Mouse (Mus musculus) CD8-positive naive resting alpha-beta T cell, adult 2 months (primary cell): ENCODE results near the gene Plg.

Source experiments
- DNase-seq, 2 experiments: peaks; one replicate each; pipeline ENCODE4 v3.0.0; 2022; ENCODE audit warnings: low read depth in 2 of 2, low spot score in 2 of 2

Plg gene

GRCm38 (mm10) chr17:12377981-12378705 lies at the start of gene Plg:
Gene Plg, plus strand, starts transcription at chr17:12378608.
- DNase-seq, result no peak

GRCm38 (mm10) chr17:12335115-12335514 lies 43.3 kb upstream of the Plg start:
- no peak for DNase-seq

- no peak for DNase-seq
Observed at GRCm38 (mm10) chr17:12336073-12336868, 42.1 kb upstream of the Plg start.

- DNase-seq, result no peak
Observed at GRCm38 (mm10) chr17:12337156-12337555, 41.3 kb upstream of the Plg start.

DNA sequence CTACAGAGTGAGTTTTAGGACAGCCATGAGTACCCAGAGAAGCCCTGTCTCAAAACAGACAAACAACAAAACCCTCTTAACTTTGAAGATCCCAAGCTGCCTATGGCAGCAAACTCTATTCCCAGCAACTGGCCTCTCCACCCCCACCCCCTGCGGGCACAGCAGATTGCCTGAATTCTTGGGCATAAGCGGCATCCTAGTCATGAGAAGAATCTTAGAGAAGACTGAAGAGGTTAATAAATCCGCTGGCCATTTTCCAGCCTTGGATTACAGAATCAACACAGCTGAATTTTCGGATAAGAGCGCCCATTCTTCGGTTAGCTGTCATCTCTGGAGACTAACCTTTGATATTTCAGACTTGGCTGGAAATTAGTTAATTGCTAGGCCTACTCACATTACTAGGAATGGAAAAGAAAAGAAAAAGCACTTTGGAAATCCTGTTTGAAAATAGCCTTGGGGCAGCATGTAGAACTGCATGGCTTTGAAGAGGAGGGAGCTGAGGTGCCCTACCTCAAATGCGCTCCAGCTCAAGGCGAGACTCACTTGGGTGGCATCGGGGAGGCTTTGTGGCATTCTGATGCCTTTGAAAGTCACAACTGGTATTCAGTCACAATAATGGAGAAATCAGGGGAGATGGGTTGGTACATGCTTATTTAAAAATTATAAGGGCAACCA lies 34.6 kb upstream of the Plg start:
- DNase-seq, result no peak

GRCm38 (mm10) chr17:12347462-12347861 lies 30.9 kb upstream of the Plg start:
- no peak for DNase-seq

GRCm38 (mm10) chr17:12351564-12351963 lies 26.8 kb upstream of the Plg start:
- DNase-seq, result no peak

GRCm38 (mm10) chr17:12352781-12353180 lies 25.6 kb upstream of the Plg start:
- no peak for DNase-seq

DNA sequence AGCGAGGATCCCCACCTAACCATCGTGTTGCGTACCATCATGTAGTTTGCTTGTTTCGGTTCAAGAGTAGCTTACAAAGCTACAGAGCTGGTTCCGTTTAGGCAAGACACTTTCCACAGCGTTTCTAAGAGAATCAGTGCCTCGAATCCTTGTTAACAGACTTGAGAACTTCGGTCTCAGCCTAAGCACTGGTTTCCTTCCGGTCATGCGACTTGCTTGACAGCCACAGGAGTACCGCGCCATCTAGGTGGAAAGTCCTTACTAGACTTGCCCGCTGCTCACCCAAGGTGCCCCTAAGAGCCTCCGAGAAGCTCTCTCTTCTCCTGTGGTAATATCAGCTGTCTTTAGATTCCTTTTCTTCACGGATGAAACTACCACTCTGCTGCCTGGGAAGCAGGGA lies 18.5 kb upstream of the Plg start:
- DNase-seq, result no peak

GRCm38 (mm10) chr17:12363601-12364425 lies 14.6 kb upstream of the Plg start:
- peak in 1 of 2 experiments; percentile 16 for DNase-seq

DNA sequence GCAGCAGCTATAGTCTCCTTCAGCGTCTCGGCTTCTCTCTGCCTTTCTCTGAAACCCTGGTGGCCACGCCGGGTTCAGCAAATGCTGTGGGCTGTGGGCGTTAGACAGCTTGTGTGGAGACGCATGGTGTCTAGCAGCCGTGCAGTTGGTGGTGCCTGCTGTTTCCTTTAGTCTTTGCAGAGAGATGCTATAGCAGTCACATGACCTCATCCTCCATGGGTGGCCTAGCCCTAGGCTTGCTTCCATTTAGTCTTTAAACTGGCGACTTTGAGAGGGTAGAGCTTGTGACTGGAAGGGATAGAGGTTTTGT lies 14.0 kb upstream of the Plg start:
- DNase-seq, result no peak

DNA sequence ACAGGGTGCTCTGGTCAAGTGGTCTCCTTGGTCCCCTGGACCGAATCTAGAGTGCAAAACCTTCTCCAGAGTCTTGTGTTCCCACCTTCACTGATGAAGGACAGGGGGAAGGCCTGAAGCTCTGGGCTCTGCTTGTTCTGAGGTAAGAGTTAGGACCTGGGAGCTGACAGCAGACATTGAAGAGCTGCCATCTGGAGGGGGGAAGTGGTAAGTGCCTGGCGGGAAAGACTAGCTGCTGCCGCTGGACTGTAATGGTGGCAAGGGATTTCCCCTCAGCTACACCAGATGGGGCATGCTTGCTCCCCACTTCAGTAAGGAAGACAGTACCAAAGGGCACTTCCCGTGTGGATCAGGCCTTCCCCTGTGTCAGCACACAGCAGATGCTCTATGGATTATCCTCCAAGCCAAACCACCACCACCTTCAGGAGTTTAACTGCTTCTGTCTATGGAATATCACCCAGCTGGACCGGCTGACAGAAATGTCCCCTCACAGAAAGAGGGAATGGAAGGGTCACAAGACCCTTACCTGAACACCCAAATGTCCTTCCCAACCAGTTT lies 11.0 kb upstream of the Plg start:
- peak in 1 of 2 experiments; percentile 12 for DNase-seq

DNA sequence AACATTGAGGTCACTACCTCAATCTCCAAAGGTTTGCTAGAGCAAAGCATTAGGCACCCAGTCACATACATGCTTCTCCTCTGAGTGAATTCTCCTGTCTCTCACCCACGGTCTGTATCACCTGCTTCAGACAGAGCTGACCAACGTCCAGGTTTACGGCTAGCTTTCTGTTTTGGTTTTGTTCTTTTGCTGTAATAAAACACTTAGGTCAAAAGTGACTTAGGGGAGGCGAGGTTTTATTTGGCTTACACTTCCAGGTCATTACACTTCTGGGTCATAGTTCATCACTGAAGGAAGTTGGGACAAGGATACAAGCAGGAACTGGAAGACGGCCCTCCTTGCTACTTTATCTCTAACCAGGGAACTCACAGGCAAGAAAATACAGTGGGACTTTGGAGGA lies 9.0 kb upstream of the Plg start:
- no peak for DNase-seq

- no peak for DNase-seq
Observed at GRCm38 (mm10) chr17:12370289-12370688, 8.1 kb upstream of the Plg start.

DNA sequence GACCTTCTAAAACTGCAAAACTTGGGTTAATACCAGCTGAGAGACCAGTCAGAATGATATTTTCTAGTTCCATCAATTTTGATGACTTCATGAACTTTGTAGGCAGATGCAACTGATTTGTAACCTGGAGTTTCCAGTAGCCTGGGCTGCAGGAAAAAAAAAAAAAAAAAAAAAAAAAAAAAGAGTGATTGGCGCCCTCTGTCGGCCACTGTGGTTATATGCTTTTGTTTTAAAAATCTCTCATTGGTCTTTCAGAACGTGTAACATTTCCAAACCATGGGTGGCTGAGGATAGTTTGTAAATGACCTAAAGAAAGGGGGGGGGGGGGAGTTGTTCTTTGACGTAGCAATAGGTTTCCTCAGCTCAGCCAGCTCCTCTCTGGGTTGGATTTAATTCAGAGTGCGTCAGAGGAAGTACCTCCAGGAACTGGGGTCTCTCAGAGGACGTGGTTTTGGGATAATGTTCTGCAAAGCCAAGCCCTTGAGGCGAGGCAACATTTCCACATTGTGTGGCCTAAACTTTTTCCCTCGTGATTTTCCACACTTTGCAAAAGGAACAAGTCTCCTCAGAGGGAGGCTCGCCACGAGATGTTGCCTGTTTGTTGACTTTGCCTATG lies 7.0 kb upstream of the Plg start:
- DNase-seq, result peak in 1 of 2 experiments; percentile 36

GRCm38 (mm10) chr17:12372021-12372420 lies 6.4 kb upstream of the Plg start:
- DNase-seq, result peak; percentile 57 to 74

DNA sequence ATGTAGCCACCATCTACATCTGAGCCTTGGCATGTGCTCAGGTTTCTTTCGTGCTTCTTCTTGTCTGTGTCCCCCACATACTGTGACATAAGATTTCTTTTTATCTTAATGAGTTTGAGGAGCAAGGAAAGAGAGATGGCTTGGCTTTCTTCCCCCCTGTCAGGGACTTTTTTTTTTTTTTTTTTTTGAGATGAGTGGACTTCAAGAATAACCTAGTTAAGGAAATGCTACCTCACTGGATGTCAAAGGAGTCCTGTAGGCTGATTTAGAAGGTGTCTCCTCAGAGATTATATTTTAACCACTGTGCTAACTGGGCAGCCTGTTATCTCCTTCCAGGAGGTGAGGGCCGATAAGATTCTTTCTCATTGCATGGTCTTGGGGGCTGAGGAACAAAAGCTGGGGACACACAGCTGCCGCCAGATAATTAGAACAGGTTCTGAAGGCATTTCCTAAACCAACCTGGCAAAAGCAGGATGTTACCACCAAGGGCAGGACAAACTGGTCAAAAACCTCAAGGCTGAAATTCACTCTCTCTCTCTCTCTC lies 4.7 kb upstream of the Plg start:
- no peak for DNase-seq

DNA sequence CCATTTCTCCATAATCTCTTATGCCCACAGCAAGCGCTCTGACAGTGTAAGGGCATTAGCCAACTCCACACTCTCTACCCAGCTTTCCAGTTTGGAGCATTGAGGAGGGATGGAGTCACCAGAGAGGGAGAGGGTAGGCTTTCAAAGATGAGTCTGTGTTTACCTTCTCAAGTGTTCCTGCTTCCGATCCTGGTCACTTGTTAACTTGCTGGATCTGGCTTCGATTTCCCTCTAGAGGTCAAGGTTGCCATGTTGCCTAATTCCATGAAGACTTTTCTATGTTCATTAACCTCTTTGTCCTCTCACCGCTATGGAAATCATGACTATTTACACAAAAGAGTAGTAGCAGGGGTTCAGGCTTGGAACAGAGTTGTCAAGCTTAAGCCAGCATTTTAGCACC lies 1.9 kb downstream of the Plg start:
- DNase-seq, result no peak

DNA sequence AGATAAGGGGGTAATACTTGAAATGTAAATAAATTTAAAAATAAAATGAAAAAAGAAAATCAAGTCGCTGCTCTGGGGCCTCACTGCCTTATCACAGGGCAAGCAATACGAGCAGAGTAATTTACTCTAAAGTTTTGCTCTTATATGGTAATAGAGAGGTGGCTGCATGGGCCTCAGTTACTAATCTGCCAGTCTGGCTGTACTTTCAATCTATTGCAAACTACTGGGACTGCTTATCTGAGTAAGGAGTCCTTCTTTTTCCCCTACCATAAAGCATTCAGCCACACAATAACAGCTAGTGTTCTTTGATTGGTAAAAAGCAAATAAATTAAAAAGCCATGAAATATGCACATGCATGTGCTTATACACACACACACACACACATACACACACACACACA lies 3.2 kb downstream of the Plg start:
- no peak for DNase-seq

GRCm38 (mm10) chr17:12382531-12382930 lies 4.1 kb downstream of the Plg start:
- DNase-seq, result no peak
